Mouse (Mus musculus) thymus, adult 2 months (tissue): Measurements from ENCODE around the gene Wdhd1.

ENCODE experiments used
- CTCF ChIP-seq: fragments of 200-500 bp; IDR thresholded peaks from 2 replicates; pipeline ENCODE4 v1.5.1; 2012; ENCODE audit warnings: mild to moderate bottlenecking, control low read depth, low read length, moderate library complexity, borderline replicate concordance; ENCODE audit not compliant: control insufficient read depth, poor library complexity, insufficient read depth; ENCODE audit errors: extremely low read depth
- POLR2A ChIP-seq: fragments of 200-500 bp; IDR thresholded peaks from 2 replicates; pipeline ENCODE4 v1.6.1; 2012; ENCODE audit warnings: mild to moderate bottlenecking, low read length, control low read depth, moderate library complexity; ENCODE audit not compliant: control insufficient read depth, poor library complexity, insufficient read depth; ENCODE audit errors: extremely low read depth

DNA sequence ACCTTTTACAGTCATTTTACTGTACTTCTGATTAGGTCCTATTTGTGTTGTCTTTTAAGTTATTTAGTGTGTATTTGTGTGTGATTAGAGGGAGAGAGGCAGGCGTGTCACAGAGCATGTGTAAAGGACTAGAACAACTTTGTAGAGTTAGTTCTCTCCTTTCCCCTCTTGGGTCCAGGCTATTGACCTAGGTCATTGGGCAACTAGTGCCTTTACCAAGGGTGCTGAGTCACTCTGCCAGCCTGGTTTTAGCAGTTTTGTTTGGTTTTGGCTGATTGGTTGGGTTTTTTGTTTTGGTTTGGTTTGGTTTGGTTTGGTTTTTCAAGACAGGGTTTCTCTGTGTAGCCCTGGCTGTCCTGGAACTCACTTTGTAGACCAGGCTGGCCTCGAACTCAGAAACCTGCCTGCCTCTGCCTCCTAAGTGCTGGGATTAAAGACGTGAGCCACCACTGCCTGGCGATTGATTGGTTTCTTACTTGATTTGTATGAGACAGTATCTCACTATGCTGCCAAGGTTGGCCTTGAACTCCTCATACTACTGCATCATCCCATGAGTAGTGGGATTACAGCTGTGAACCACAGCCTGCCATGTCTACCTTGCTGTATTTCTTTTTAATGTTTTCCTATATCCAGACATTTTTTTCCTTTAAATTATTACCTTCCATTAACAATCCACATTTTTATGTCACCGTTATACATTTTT lies 71.2 kb downstream of the Wdhd1 start:
- TF ChIP-seq CTCF (no peak), POLR2A (no peak)
